Mouse (Mus musculus) heart, embryonic 10.5 days (tissue): ENCODE measurements around the gene Ankib1. TPM values are rescaled to one million over a fixed set of nuclear protein-coding genes. Genes with fewer than 3 reads are reported as not detected.
A peak's percentile ranks its signal among the peaks of the same experiment; 100 is the strongest.

Experiments
- DNase-seq: peaks from one replicate; pipeline ENCODE4 v3.0.0-alpha.2; 2017; ENCODE audit warnings: low spot score
- H3K27ac ChIP-seq: fragments of 300-500 bp; sonication (generic); 2 replicates; pipeline ENCODE4 v1.5.1; 2016; ENCODE audit warnings: mild to moderate bottlenecking
- H3K27me3 ChIP-seq: fragments of 300-500 bp; sonication (generic); 2 replicates; pipeline ENCODE4 v1.6.1; 2016; ENCODE audit warnings: mild to moderate bottlenecking; ENCODE audit not compliant: poor library complexity, insufficient read depth, severe bottlenecking
- H3K36me3 ChIP-seq: fragments of 300-500 bp; sonication (generic); 2 replicates; pipeline ENCODE4 v1.6.1; 2016; ENCODE audit warnings: mild to moderate bottlenecking, moderate library complexity
- H3K4me1 ChIP-seq: fragments of 300-500 bp; sonication (generic); 2 replicates; pipeline ENCODE4 v1.6.1; 2016; ENCODE audit warnings: mild to moderate bottlenecking
- H3K4me3 ChIP-seq: fragments of 300-500 bp; sonication (generic); 2 replicates; pipeline ENCODE4 v1.5.1; 2016; ENCODE audit warnings: mild to moderate bottlenecking, moderate library complexity
- H3K9me3 ChIP-seq: fragments of 300-500 bp; sonication (generic); 2 replicates; pipeline ENCODE4 v1.6.1; 2016; ENCODE audit warnings: mild to moderate bottlenecking, moderate library complexity
- WGBS: fragments of 180-500 bp; shearing (Covaris S2); methylation state at CpG from one replicate; pipeline ENCODE4 v1.1.7; 2016; 5-methylcytosine and 5-hydroxymethylcytosine counted together
- microRNA-seq: library from miRNA; unstranded; fragments of <30 nt; microRNA quantifications from one replicate; pipeline ENCODE4, GENCODE M21; 2017
- polyA plus RNA-seq: library from polyadenylated mRNA; unstranded; fragments of >200 nt; fragmentation: Nextera tagmentation; extraction: Ambion mirVana; gene quantifications from 2 replicates; pipeline ENCODE4 v1.2.1, GENCODE M21; 2016

Gene Ankib1
- polyA plus RNA-seq, 1 experiment from 2014 or later: 9.1 TPM

- Histone ChIP-seq H3K4me1 (no peaks in the 10 kb centered on the region), H3K9me3 (no peaks in the 10 kb centered on the region), H3K27ac (no peak within 1 kb of the TSS), H3K4me3 (no peak within 1 kb of the TSS), H3K36me3 (no peaks in the 10 kb centered on the region), H3K27me3 (no peaks in the 10 kb centered on the region)
- 72% methylated on average over 6 of the region's 6 CpGs for WGBS
- DNase-seq: peak; percentile 52
Observed at GRCm38 (mm10) chr5:3650881-3651280, 151.8 kb downstream of the Ankib1 start, which contains the start of gene Tmbim7. Tmbim7 (plus strand) TSS chr5:3651181.

- no peaks in the 10 kb centered on the region for H3K27me3 ChIP-seq
- 72% methylated on average over 4 of the region's 4 CpGs for WGBS
- H3K4me3 ChIP-seq: no peak overlapping the region
Observed at GRCm38 (mm10) chr5:3648849-3649210, 153.9 kb downstream of the Ankib1 start.

GRCm38 (mm10) chr5:3648206-3648848, 154.4 kb downstream of the Ankib1 start:
- 52% methylated on average over 4 of the region's 4 CpGs for WGBS
- H3K9me3 ChIP-seq: no peaks in the 10 kb centered on the region
- H3K27ac ChIP-seq: peak overlapping the region; percentile 96; the same call in 1 of the 2 replicates
- no peak for DNase-seq
- H3K27me3 ChIP-seq: no peaks in the 10 kb centered on the region
- peak overlapping the region; percentile 90 for H3K4me3 ChIP-seq
- H3K36me3 ChIP-seq: peaks cover 21% of the 10 kb centered on the region
- H3K4me1 ChIP-seq: 0 out of 2 replicates have a peak, but pooled peaks cover 4% of the 10 kb centered on the region

More at GRCm38 (mm10) chr5:3648849-3649210, 153.9 kb downstream of the Ankib1 start:
- H3K9me3 ChIP-seq: no peaks in the 10 kb centered on the region
- 0 out of 2 replicates have a peak, but pooled peaks cover 4% of the 10 kb centered on the region for H3K4me1 ChIP-seq
- H3K36me3 ChIP-seq: peaks cover 16% of the 10 kb centered on the region
- H3K27ac ChIP-seq: no peak overlapping the region
- DNase-seq: peak; percentile 3

- H3K36me3 ChIP-seq: peaks cover 27% of the 10 kb centered on the region
- H3K27ac ChIP-seq: peak overlapping the region; percentile 96
- no peaks in the 10 kb centered on the region for H3K9me3 ChIP-seq
- peak overlapping the region; percentile 90 for H3K4me3 ChIP-seq
- H3K27me3 ChIP-seq: no peaks in the 10 kb centered on the region
- WGBS: under 1% methylated on average over 37 of the region's 46 CpGs
- H3K4me1 ChIP-seq: 0 out of 2 replicates have a peak, but pooled peaks cover 4% of the 10 kb centered on the region
- peak; percentile 97 for DNase-seq
Observed at GRCm38 (mm10) chr5:3647708-3648121, 155.0 kb downstream of the Ankib1 start.

GRCm38 (mm10) chr5:3646991-3647707, 155.6 kb downstream of the Ankib1 start:
- H3K27me3 ChIP-seq: no peaks in the 10 kb centered on the region
- peak overlapping the region; percentile 90 for H3K4me3 ChIP-seq
- H3K4me1 ChIP-seq: 0 out of 2 replicates have a peak, but pooled peaks cover 4% of the 10 kb centered on the region
- H3K36me3 ChIP-seq: peaks cover 33% of the 10 kb centered on the region
- H3K27ac ChIP-seq: peak overlapping the region; percentile 96
- H3K9me3 ChIP-seq: no peaks in the 10 kb centered on the region
- WGBS: under 1% methylated on average over 57 of the region's 60 CpGs
- DNase-seq: peak; percentile 84

- Histone ChIP-seq H3K4me1 (0 out of 2 replicates have a peak, but pooled peaks cover 4% of the 10 kb centered on the region), H3K27ac (peak overlapping the region; percentile 96; the same call in 1 of the 2 replicates)
- 39% methylated on average over 6 of the region's 6 CpGs for WGBS
Observed at GRCm38 (mm10) chr5:3646539-3646938, 156.2 kb downstream of the Ankib1 start.

GRCm38 (mm10) chr5:3645326-3645725, 157.4 kb downstream of the Ankib1 start:
- no peaks in the 10 kb centered on the region for H3K9me3 ChIP-seq
- no peak for DNase-seq
- no peak overlapping the region for H3K27ac ChIP-seq
- 0 out of 2 replicates have a peak, but pooled peaks cover 4% of the 10 kb centered on the region for H3K4me1 ChIP-seq
- 84% methylated on average over 6 of the region's 6 CpGs for WGBS
- no peak overlapping the region for H3K4me3 ChIP-seq
- no peaks in the 10 kb centered on the region for H3K27me3 ChIP-seq
- H3K36me3 ChIP-seq: peaks cover 48% of the 10 kb centered on the region

More at GRCm38 (mm10) chr5:3646539-3646938, 156.2 kb downstream of the Ankib1 start:
- no peaks in the 10 kb centered on the region for H3K27me3 ChIP-seq
- H3K9me3 ChIP-seq: no peaks in the 10 kb centered on the region
- no peak for DNase-seq
- peak overlapping the region; percentile 90 for H3K4me3 ChIP-seq
- H3K36me3 ChIP-seq: peaks cover 39% of the 10 kb centered on the region

- no peaks in the 10 kb centered on the region for H3K27me3 ChIP-seq
- 95% methylated on average over 6 of the region's 6 CpGs for WGBS
Observed at GRCm38 (mm10) chr5:3644621-3645020, 158.1 kb downstream of the Ankib1 start.

More at GRCm38 (mm10) chr5:3644621-3645020, 158.1 kb downstream of the Ankib1 start:
- H3K27ac ChIP-seq: no peak overlapping the region
- 0 out of 2 replicates have a peak, but pooled peaks cover 4% of the 10 kb centered on the region for H3K4me1 ChIP-seq
- H3K4me3 ChIP-seq: no peak overlapping the region
- peak; percentile 16 for DNase-seq
- no peaks in the 10 kb centered on the region for H3K9me3 ChIP-seq
- peaks cover 52% of the 10 kb centered on the region for H3K36me3 ChIP-seq

Small RNA genes within 50 kb of the gene (microRNA-seq; reads per million reads assigned to microRNA genes)
- gene Gm22926: not detected
- gene Gm26238: not detected

Other genes with a start within 250 kb of the Ankib1 start
- 2.7 and 3.8 TPM in 2 replicates for gene 1700109H08Rik, start 231.4 kb downstream of the Ankib1 start, polyA plus RNA-seq
- 11.5 and 13.9 TPM in 2 replicates for gene Pex1, start 206.9 kb downstream of the Ankib1 start, polyA plus RNA-seq
- 10.9 and 11.4 TPM in 2 replicates for gene Rbm48, start 206.3 kb downstream of the Ankib1 start, polyA plus RNA-seq
- not detected in 2 replicates for gene Tmbim7, start 151.7 kb downstream of the Ankib1 start, polyA plus RNA-seq
- gene Gatad1, start 145.7 kb downstream of the Ankib1 start, polyA plus RNA-seq: 63.0 and 68.9 TPM in 2 replicates
- gene Krit1, start 259 bp upstream of the Ankib1 start, polyA plus RNA-seq: 44.2 and 45.1 TPM in 2 replicates
- gene Lrrd1, start 42.2 kb upstream of the Ankib1 start, polyA plus RNA-seq: 0.11 and 0.34 TPM in 2 replicates
- gene Mterf1a, start 91.0 kb upstream of the Ankib1 start, polyA plus RNA-seq: 6.2 and 7.5 TPM in 2 replicates
- 107 and 121 TPM in 2 replicates for gene Akap9, start 125.1 kb upstream of the Ankib1 start, polyA plus RNA-seq